Mouse (Mus musculus) embryonic facial prominence, embryonic 14.5 days (tissue): ENCODE data around the gene Bcar3. TPM values are rescaled to one million over a fixed set of nuclear protein-coding genes. Genes with fewer than 3 reads are reported as not detected.

Source experiments
- ATAC-seq: fragments of 200-750 bp; cut with Nextera tagmentation; 2 replicates; pipeline ENCODE4 v1.8.0; 2017; ENCODE audit warnings: low read depth, moderate number of reproducible peaks, moderate TSS enrichment
- DNase-seq: peaks from one replicate; pipeline ENCODE4 v3.0.0-alpha.2; 2015; ENCODE audit warnings: low spot score
- H3K27ac ChIP-seq: fragments of 300-500 bp; sonication (generic); replicated peaks from 2 replicates; pipeline ENCODE4 v1.5.1; 2014; ENCODE audit warnings: low read depth, mild to moderate bottlenecking, low read length, moderate library complexity
- H3K27me3 ChIP-seq: fragments of 300-500 bp; sonication (generic); replicated peaks from 2 replicates; pipeline ENCODE4 v1.6.1; 2014; ENCODE audit warnings: low read length; ENCODE audit not compliant: control insufficient read depth, insufficient read depth
- H3K36me3 ChIP-seq: fragments of 300-500 bp; sonication (generic); 2 replicates; pipeline ENCODE4 v1.6.1; 2014; ENCODE audit warnings: low read length, mixed read lengths; ENCODE audit not compliant: control insufficient read depth, insufficient read depth
- H3K4me1 ChIP-seq: fragments of 300-500 bp; sonication (generic); 2 replicates; pipeline ENCODE4 v1.6.1; 2014; ENCODE audit warnings: antibody characterized with exemption, low read length; ENCODE audit not compliant: control insufficient read depth, insufficient read depth
- H3K4me2 ChIP-seq: fragments of 300-500 bp; sonication (generic); 2 replicates; pipeline ENCODE4 v1.6.1; 2014; ENCODE audit warnings: low read depth, mild to moderate bottlenecking, low read length, moderate library complexity, mixed read lengths
- H3K4me3 ChIP-seq: fragments of 300-500 bp; sonication (generic); 2 replicates; pipeline ENCODE4 v1.5.1; 2014; ENCODE audit warnings: low read depth, mild to moderate bottlenecking, low read length
- H3K9ac ChIP-seq: fragments of 300-500 bp; sonication (generic); 2 replicates; pipeline ENCODE4 v1.6.1; 2014; ENCODE audit warnings: low read depth, mild to moderate bottlenecking, low read length, moderate library complexity, mixed read lengths
- H3K9me3 ChIP-seq: fragments of 300-500 bp; sonication (generic); 2 replicates; pipeline ENCODE4 v1.6.1; 2016; ENCODE audit warnings: low read length; ENCODE audit not compliant: control insufficient read depth
- WGBS: fragments of 180-500 bp; shearing (Covaris S2); extraction: QIAGEN DNeasy Blood & Tissue Kit; methylation state at CpG from one replicate; pipeline ENCODE4 v1.1.7; 2014; 5-methylcytosine and 5-hydroxymethylcytosine counted together
- polyA plus RNA-seq: library from polyadenylated mRNA; unstranded; fragments of >200 nt; fragmentation: Nextera tagmentation; extraction: Ambion mirVana; gene quantifications from 2 replicates; pipeline ENCODE4 v1.2.1, GENCODE M21; 2014

The Bcar3 gene
- polyA plus RNA-seq, 1 experiment from 2014 or later: 10.0 TPM

- Histone ChIP-seq H3K27me3 (no peaks in the 10 kb centered on the region), H3K9ac (no peak overlapping the region), H3K36me3 (peaks cover 5% of the 10 kb centered on the region; the same call in 1 of the 2 replicates), H3K4me3 (no peak overlapping the region), H3K9me3 (no peaks in the 10 kb centered on the region), H3K4me2 (no peak overlapping the region), H3K4me1 (peaks cover 35% of the 10 kb centered on the region), H3K27ac (no peak overlapping the region)
- ATAC-seq: no peak
- 60% methylated on average over 6 of the region's 6 CpGs for WGBS
- DNase-seq: peak; percentile 51
Measured at GRCm38 (mm10) chr3:122515568-122516326, 221.8 kb downstream of the Bcar3 start.

GRCm38 (mm10) chr3:122516327-122516695 is 222.4 kb downstream of the Bcar3 start:
- no peak overlapping the region for H3K9ac ChIP-seq
- H3K27ac ChIP-seq: no peak overlapping the region
- H3K4me3 ChIP-seq: no peak overlapping the region
- DNase-seq: no peak
- H3K4me2 ChIP-seq: no peak overlapping the region
- H3K4me1 ChIP-seq: peaks cover 35% of the 10 kb centered on the region
- H3K27me3 ChIP-seq: no peaks in the 10 kb centered on the region
- 93% methylated on average over 3 of the region's 3 CpGs for WGBS
- H3K9me3 ChIP-seq: no peaks in the 10 kb centered on the region
- peaks cover 5% of the 10 kb centered on the region; the same call in 1 of the 2 replicates for H3K36me3 ChIP-seq
- ATAC-seq: no peak

GRCm38 (mm10) chr3:122517726-122518125 is 223.8 kb downstream of the Bcar3 start:
- DNase-seq (peak; percentile 42), ATAC-seq (peak; percentile 39)
- peak overlapping the region; percentile 15; the same call in 1 of the 2 replicates for H3K4me2 ChIP-seq
- H3K36me3 ChIP-seq: peaks cover 3% of the 10 kb centered on the region; the same call in 1 of the 2 replicates
- H3K27me3 ChIP-seq: no peaks in the 10 kb centered on the region
- H3K27ac ChIP-seq: peak overlapping the region; percentile 68
- H3K9ac ChIP-seq: no peak overlapping the region
- 24% methylated on average over 4 of the region's 4 CpGs for WGBS
- H3K9me3 ChIP-seq: no peaks in the 10 kb centered on the region
- no peak overlapping the region for H3K4me3 ChIP-seq
- peaks cover 35% of the 10 kb centered on the region for H3K4me1 ChIP-seq

- WGBS: 19% methylated on average over 9 of the region's 9 CpGs
- Histone ChIP-seq H3K4me3 (no peak overlapping the region), H3K9me3 (no peaks in the 10 kb centered on the region), H3K4me2 (peak overlapping the region; percentile 15), H3K27ac (peak overlapping the region; percentile 68), H3K27me3 (no peaks in the 10 kb centered on the region), H3K4me1 (peaks cover 35% of the 10 kb centered on the region), H3K36me3 (no peaks in the 10 kb centered on the region), H3K9ac (no peak overlapping the region)
- peak; percentile 91 for ATAC-seq
- DNase-seq: peak; percentile 95
Measured at GRCm38 (mm10) chr3:122518231-122518736, 224.3 kb downstream of the Bcar3 start.

- peaks cover 35% of the 10 kb centered on the region for H3K4me1 ChIP-seq
- ATAC-seq: no peak
- no peak overlapping the region for H3K9ac ChIP-seq
- peak overlapping the region; percentile 68; the same call in 1 of the 2 replicates for H3K27ac ChIP-seq
- peak overlapping the region; percentile 15; the same call in 1 of the 2 replicates for H3K4me2 ChIP-seq
- peak; percentile 63 for DNase-seq
- H3K4me3 ChIP-seq: no peak overlapping the region
- no peaks in the 10 kb centered on the region for H3K27me3 ChIP-seq
- WGBS: 30% methylated on average over 12 of the region's 13 CpGs
- no peaks in the 10 kb centered on the region for H3K36me3 ChIP-seq
- H3K9me3 ChIP-seq: no peaks in the 10 kb centered on the region
Measured at GRCm38 (mm10) chr3:122519082-122519481, 225.1 kb downstream of the Bcar3 start.

- no peak for DNase-seq
Measured at GRCm38 (mm10) chr3:122520365-122520764, 226.4 kb downstream of the Bcar3 start.

DNA sequence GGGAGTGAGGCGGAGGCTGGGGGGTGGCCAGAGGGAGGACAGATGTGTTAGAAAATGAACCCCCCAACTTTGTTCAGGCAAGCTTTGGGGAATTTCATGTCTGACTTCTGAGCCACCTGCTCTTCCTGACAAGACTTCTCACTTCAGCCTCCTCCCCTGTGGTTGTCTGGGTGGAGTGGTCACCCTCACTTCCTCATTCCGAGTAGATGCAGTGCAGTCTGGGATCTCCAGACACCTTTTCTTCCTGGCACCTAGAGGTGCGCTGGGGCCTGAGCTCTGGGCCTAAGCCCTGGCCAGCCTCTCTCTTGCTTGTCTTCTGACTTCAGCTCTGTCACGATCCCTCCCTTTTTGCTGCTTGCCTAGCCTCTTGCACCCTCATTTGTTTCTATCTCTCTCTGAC is 226.9 kb downstream of the Bcar3 start:
- Histone ChIP-seq H3K36me3 (no peaks in the 10 kb centered on the region), H3K27ac (no peak overlapping the region), H3K4me1 (peaks cover 30% of the 10 kb centered on the region), H3K4me3 (no peak overlapping the region), H3K4me2 (no peak overlapping the region), H3K27me3 (no peaks in the 10 kb centered on the region), H3K9ac (no peak overlapping the region), H3K9me3 (no peaks in the 10 kb centered on the region)
- DNase-seq (no peak), ATAC-seq (no peak)
- WGBS: 81% methylated on average over 4 of the region's 4 CpGs

More at GRCm38 (mm10) chr3:122520365-122520764, 226.4 kb downstream of the Bcar3 start:
- H3K4me1 ChIP-seq: peaks cover 35% of the 10 kb centered on the region
- no peak for ATAC-seq
- WGBS: 70% methylated on average over 3 of the region's 3 CpGs
- no peak overlapping the region for H3K9ac ChIP-seq
- H3K36me3 ChIP-seq: no peaks in the 10 kb centered on the region
- H3K9me3 ChIP-seq: no peaks in the 10 kb centered on the region
- no peaks in the 10 kb centered on the region for H3K27me3 ChIP-seq
- no peak overlapping the region for H3K27ac ChIP-seq
- H3K4me2 ChIP-seq: no peak overlapping the region
- H3K4me3 ChIP-seq: no peak overlapping the region

GRCm38 (mm10) chr3:122521294-122521693 is 227.4 kb downstream of the Bcar3 start:
- Histone ChIP-seq H3K27ac (no peak overlapping the region), H3K36me3 (no peaks in the 10 kb centered on the region), H3K9me3 (no peaks in the 10 kb centered on the region), H3K27me3 (no peaks in the 10 kb centered on the region), H3K9ac (no peak overlapping the region), H3K4me1 (peaks cover 28% of the 10 kb centered on the region), H3K4me2 (no peak overlapping the region), H3K4me3 (no peak overlapping the region)
- DNase-seq: no peak
- 34% methylated on average over 1 of the region's 1 CpGs for WGBS
- no peak for ATAC-seq
